Mouse (Mus musculus): Measurements from ENCODE around the gene Slc36a3.

DNA sequence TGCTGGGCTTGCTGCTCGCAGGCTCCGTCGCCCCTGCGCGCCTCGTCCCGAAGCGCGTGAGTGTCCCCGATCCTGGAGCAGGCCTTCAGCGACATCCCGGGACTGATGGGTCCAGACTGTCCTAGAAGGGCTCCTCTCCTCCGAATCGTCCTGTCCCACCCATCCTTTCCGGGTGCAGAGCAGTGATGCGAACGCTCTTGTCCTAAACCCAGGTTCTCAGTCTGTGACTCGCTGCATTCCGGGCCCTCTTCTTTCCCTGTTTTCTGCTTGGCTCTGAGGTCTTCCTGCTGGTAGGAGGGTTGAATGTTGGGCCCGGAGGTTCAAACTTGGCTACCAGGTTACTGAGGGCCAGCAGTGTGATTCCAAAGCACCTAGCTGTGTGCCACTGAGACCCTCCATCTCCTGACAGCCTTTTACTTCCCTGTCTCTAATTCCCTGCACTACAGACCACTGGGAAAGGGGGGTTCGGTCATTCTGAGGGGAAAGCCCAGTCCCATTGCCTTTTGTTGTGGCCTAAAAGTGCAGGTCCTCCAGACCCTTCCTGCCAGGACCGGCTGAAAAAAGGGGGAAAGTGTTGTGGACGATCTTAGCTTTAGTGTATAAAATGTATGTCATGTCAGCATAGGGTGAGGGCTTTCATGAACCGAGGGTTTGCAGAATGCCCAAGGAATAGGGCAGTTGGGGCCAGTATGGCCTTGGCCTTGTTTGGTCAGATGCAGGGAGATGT is 53.2 kb downstream of the Slc36a3 start:
- TF ChIP-seq CTCF (IDR thresholded peaks at IDR 0.05; ENCODE audit: low read depth) (no peak), EP300 (optimal IDR thresholded peaks at IDR 0.05) (no peak)
